Mouse (Mus musculus) embryonic fibroblast, embryonic 13.5 days (primary cell): ENCODE data around the gene Thada. TPM values are rescaled to one million over a fixed set of nuclear protein-coding genes. Genes with fewer than 3 reads are reported as not detected.

Experiments used
- H3K27ac ChIP-seq: 2 replicates; pipeline ENCODE4 v1.5.1; 2012; ENCODE audit warnings: low read length, control low read depth, inconsistent platforms; ENCODE audit not compliant: insufficient read depth
- H3K4me1 ChIP-seq: 2 replicates; pipeline ENCODE4 v1.6.1; 2011; ENCODE audit warnings: low read length; ENCODE audit not compliant: control insufficient read depth, insufficient read depth
- H3K4me3 ChIP-seq: 2 replicates; pipeline ENCODE4 v1.5.1; 2011; ENCODE audit warnings: mild to moderate bottlenecking, control low read depth, low read length; ENCODE audit not compliant: insufficient read depth
- CTCF ChIP-seq: IDR thresholded peaks from 2 replicates; pipeline ENCODE4 v1.5.1; 2011; ENCODE audit warnings: mild to moderate bottlenecking, control low read depth, low read length, moderate library complexity, borderline replicate concordance; ENCODE audit not compliant: insufficient read depth
- POLR2A ChIP-seq: IDR thresholded peaks from 2 replicates; pipeline ENCODE4 v1.6.1; 2011; ENCODE audit warnings: low read depth, mild to moderate bottlenecking, control low read depth, low read length, moderate library complexity
- polyA plus RNA-seq: library from polyadenylated mRNA; stranded (reverse); fragments of >200 nt; gene quantifications from 2 replicates; pipeline ENCODE4 v1.2.4, GENCODE M21; 2011; ENCODE audit warnings: low read depth; ENCODE audit not compliant: missing spikeins, insufficient read length

Gene Thada
- polyA plus RNA-seq, 1 experiment: 20.3 TPM

GRCm38 (mm10) chr17:84217696-84218095 lies 248.3 kb downstream of the Thada start:
- Histone ChIP-seq H3K4me3 (no peak overlapping the region), H3K4me1 (peaks cover 4% of the 10 kb centered on the region), H3K27ac (no peak overlapping the region)
- TF ChIP-seq POLR2A (no peak), CTCF (no peak)

- no peak for TF ChIP-seq CTCF
- no peak for TF ChIP-seq POLR2A
- H3K27ac ChIP-seq: no peak overlapping the region
- H3K4me3 ChIP-seq: no peak overlapping the region
- H3K4me1 ChIP-seq: peaks cover 4% of the 10 kb centered on the region
Observed at GRCm38 (mm10) chr17:84215264-84215960, 250.6 kb downstream of the Thada start.

- H3K4me3 ChIP-seq: no peak overlapping the region
Observed at GRCm38 (mm10) chr17:84213464-84213863, 252.5 kb downstream of the Thada start.

GRCm38 (mm10) chr17:84207611-84208010 lies 258.4 kb downstream of the Thada start:
- H3K4me3 ChIP-seq: no peak overlapping the region
- H3K4me1 ChIP-seq: no peaks in the 10 kb centered on the region
- no peak for TF ChIP-seq CTCF
- TF ChIP-seq POLR2A: no peak
- no peak overlapping the region for H3K27ac ChIP-seq

More at GRCm38 (mm10) chr17:84213464-84213863, 252.5 kb downstream of the Thada start:
- TF ChIP-seq POLR2A (no peak), CTCF (no peak)
- no peak overlapping the region for H3K27ac ChIP-seq
- H3K4me1 ChIP-seq: peaks cover 4% of the 10 kb centered on the region

- Histone ChIP-seq H3K27ac (no peak overlapping the region), H3K4me3 (no peak overlapping the region), H3K4me1 (no peaks in the 10 kb centered on the region)
- TF ChIP-seq CTCF (no peak), POLR2A (no peak)
Observed at GRCm38 (mm10) chr17:84206239-84206638, 259.8 kb downstream of the Thada start.

- no peak overlapping the region for H3K4me3 ChIP-seq
- H3K4me1 ChIP-seq: no peaks in the 10 kb centered on the region
- no peak for TF ChIP-seq POLR2A
- no peak for TF ChIP-seq CTCF
- no peak overlapping the region for H3K27ac ChIP-seq
Observed at GRCm38 (mm10) chr17:84204962-84205361, 261.0 kb downstream of the Thada start.

GRCm38 (mm10) chr17:84203340-84203739 lies 262.7 kb downstream of the Thada start:
- H3K27ac ChIP-seq: no peak overlapping the region
- no peak overlapping the region for H3K4me3 ChIP-seq
- no peak for TF ChIP-seq POLR2A
- no peak for TF ChIP-seq CTCF

GRCm38 (mm10) chr17:84201183-84201582 lies 264.8 kb downstream of the Thada start:
- Histone ChIP-seq H3K4me1 (peaks cover 3% of the 10 kb centered on the region; the same call in 1 of the 2 replicates), H3K4me3 (no peak overlapping the region), H3K27ac (no peak overlapping the region)
- TF ChIP-seq POLR2A (no peak), CTCF (no peak)

More at GRCm38 (mm10) chr17:84203340-84203739, 262.7 kb downstream of the Thada start:
- H3K4me1 ChIP-seq: no peaks in the 10 kb centered on the region

- Histone ChIP-seq H3K27ac (no peak overlapping the region), H3K4me3 (no peak overlapping the region), H3K4me1 (peaks cover 8% of the 10 kb centered on the region; the same call in 1 of the 2 replicates)
- TF ChIP-seq CTCF (no peak), POLR2A (no peak)
Observed at GRCm38 (mm10) chr17:84197912-84198344, 268.1 kb downstream of the Thada start.

- H3K27ac ChIP-seq: no peak overlapping the region
Observed at GRCm38 (mm10) chr17:84196329-84196728, 269.7 kb downstream of the Thada start.

More at GRCm38 (mm10) chr17:84196329-84196728, 269.7 kb downstream of the Thada start:
- peaks cover 8% of the 10 kb centered on the region; the same call in 1 of the 2 replicates for H3K4me1 ChIP-seq
- H3K4me3 ChIP-seq: no peak overlapping the region
- TF ChIP-seq POLR2A (no peak), CTCF (no peak)
